ENCODE assay signal across 8 mouse cellular contexts in the genomic region with DNA sequence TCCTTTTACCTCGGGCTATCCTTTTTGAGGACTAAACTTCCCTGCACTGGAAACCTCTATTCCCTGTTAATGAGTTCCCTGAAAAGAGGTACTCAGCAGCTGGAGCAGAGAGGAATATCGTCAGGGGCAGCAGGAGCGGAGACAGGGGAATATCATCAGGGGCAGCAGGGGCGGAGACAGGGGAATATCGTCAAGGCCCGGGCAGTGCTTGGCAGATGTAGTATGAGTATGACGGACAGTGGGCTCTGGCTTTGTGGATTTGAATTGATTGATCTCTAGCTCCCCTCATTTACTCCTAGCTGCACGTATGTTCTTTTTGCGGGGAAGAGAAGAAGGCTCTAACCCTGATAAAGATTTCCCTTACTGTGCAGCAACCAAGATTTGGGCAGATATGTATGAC. TPM values are rescaled to one million over a fixed set of nuclear protein-coding genes. Genes with fewer than 3 reads are reported as not detected.
DNase-seq lines count a peak whose midpoint lies in the region; ATAC-seq lines count a peak whose summit lies in the region.

No protein-coding gene starts in this region.

- peaks cover 3% of the 10 kb centered on the region; the same call in 1 of the 2 replicates for H3K9me3 ChIP-seq in megakaryocyte, embryonic 14.5 days
- H3K9me3 ChIP-seq in intestine, embryonic 16.5 days (ENCODE audit: control insufficient read depth, low read length): no peaks in the 10 kb centered on the region
- H3K9me3 ChIP-seq in neural tube, embryonic 14.5 days (ENCODE audit: control insufficient read depth, low read length): no peaks in the 10 kb centered on the region

- H3K27me3 ChIP-seq in megakaryocyte, embryonic 14.5 days (replicated peaks): peaks cover 2% of the 10 kb centered on the region
- H3K27me3 ChIP-seq in intestine, embryonic 16.5 days (replicated peaks; ENCODE audit: control insufficient read depth, insufficient read depth, low read length): no peaks in the 10 kb centered on the region
- no peaks in the 10 kb centered on the region; the same call in 1 of the 2 replicates for H3K27me3 ChIP-seq in neural tube, embryonic 14.5 days (ENCODE audit: control insufficient read depth, insufficient read depth, low read length)

- H3K4me3 ChIP-seq in megakaryocyte, embryonic 14.5 days (replicated peaks): peak overlapping the region; percentile 99
- H3K4me3 ChIP-seq in intestine, embryonic 16.5 days (ENCODE audit: low read length): peak overlapping the region; percentile 96; the same call in 1 of the 2 replicates
- peak overlapping the region; percentile 94; the same call in 1 of the 2 replicates for H3K4me3 ChIP-seq in neural tube, embryonic 14.5 days (ENCODE audit: low read depth, low read length)

- peaks cover 17% of the 10 kb centered on the region for H3K36me3 ChIP-seq in megakaryocyte, embryonic 14.5 days (replicated peaks; ENCODE audit: low read length)
- no peaks in the 10 kb centered on the region for H3K36me3 ChIP-seq in intestine, embryonic 16.5 days (ENCODE audit: control insufficient read depth, insufficient read depth, low read length)
- 0 out of 2 replicates have a peak, but pooled peaks cover 3% of the 10 kb centered on the region for H3K36me3 ChIP-seq in neural tube, embryonic 14.5 days (ENCODE audit: control insufficient read depth, insufficient read depth, low read length)

- no peak for ATAC-seq in CD4-positive, CD25-positive, alpha-beta regulatory T cell, adult 4 months
- ATAC-seq in megakaryocyte, adult 5-6 weeks (ENCODE audit: poor library complexity, severe bottlenecking): no peak
- ATAC-seq in intestine, embryonic 16.5 days: no peak
- ATAC-seq in neural tube, embryonic 14.5 days (ENCODE audit: low read depth): peak; percentile 9; the same call in 1 of the 2 replicates

- peak overlapping the region; percentile 89 for H3K4me2 ChIP-seq in intestine, embryonic 16.5 days (ENCODE audit: low read depth, low read length)
- H3K4me2 ChIP-seq in neural tube, embryonic 14.5 days (ENCODE audit: low read depth, low read length): peak overlapping the region; percentile 93

- H3K9ac ChIP-seq in intestine, embryonic 16.5 days (ENCODE audit: low read depth, low read length): peak overlapping the region; percentile 82
- peak overlapping the region; percentile 90 for H3K9ac ChIP-seq in neural tube, embryonic 14.5 days (replicated peaks; ENCODE audit: low read depth, low read length)

- peak; percentile 7 for DNase-seq in CD4-positive, CD25-positive, alpha-beta regulatory T cell, adult 2 months (ENCODE audit: low read depth, low spot score)
- no peak for DNase-seq in urinary bladder, adult 2 months (ENCODE audit: low spot score)
- DNase-seq in spleen, postnatal 10 days (ENCODE audit: low spot score in 2 of 2): no peak

- H3K4me1 ChIP-seq in megakaryocyte, embryonic 14.5 days: peaks cover 29% of the 10 kb centered on the region
- peaks cover 15% of the 10 kb centered on the region for H3K4me1 ChIP-seq in intestine, embryonic 16.5 days (ENCODE audit: control insufficient read depth, insufficient read depth, low read length)
- H3K4me1 ChIP-seq in neural tube, embryonic 14.5 days (ENCODE audit: control insufficient read depth, insufficient read depth, low read length): peaks cover 15% of the 10 kb centered on the region

- WGBS in intestine, embryonic 16.5 days: 62% methylated on average over 9 of the region's 9 CpGs
- WGBS in neural tube, embryonic 14.5 days: 56% methylated on average over 9 of the region's 9 CpGs

- peak overlapping the region; percentile 99 for H3K27ac ChIP-seq in intestine, embryonic 16.5 days (ENCODE audit: low read length)
- H3K27ac ChIP-seq in neural tube, embryonic 14.5 days (ENCODE audit: low read depth, low read length): peak overlapping the region; percentile 84

RNA-seq across cellular contexts. Expression of a gene that starts 0.7 kb away (rescaled TPM):
- 1 to 10 TPM; 1.5 to 2.7 TPM for polyA plus RNA-seq in CD4-positive, CD25-positive, alpha-beta regulatory T cell, adult 4 months (2017; shearing (Covaris generic))
- polyA plus RNA-seq in megakaryocyte, embryonic 14.5 days (2012; ENCODE audit: insufficient read depth, low replicate concordance): 17.0 and 22.3 TPM in 2 replicates
- 16.8 and 19.6 TPM in 2 replicates for total RNA-seq in megakaryocyte, adult 5-6 weeks (2015)
- total RNA-seq in megakaryocyte, adult 5-6 weeks (2017): 10.0 and 11.7 TPM in 2 replicates
- polyA plus RNA-seq in intestine, embryonic 16.5 days (2015; fragmentation: Nextera tagmentation; extraction: Ambion mirVana): 6.4 and 7.4 TPM in 2 replicates
- 9.7 and 11.4 TPM in 2 replicates for polyA plus RNA-seq in neural tube, embryonic 14.5 days (2014; fragmentation: Nextera tagmentation; extraction: Ambion mirVana)
- polyA plus RNA-seq in urinary bladder, adult 2 months (2012; rRNA removed): 9.7 and 10.3 TPM in 2 replicates

RNA-seq across cellular contexts. Expression of a gene that starts 1.3 kb away (rescaled TPM):
- 10 to 100 TPM; 30.8 to 38.4 TPM for polyA plus RNA-seq in CD4-positive, CD25-positive, alpha-beta regulatory T cell, adult 4 months (2017; shearing (Covaris generic))
- 37.8 and 55.4 TPM in 2 replicates for polyA plus RNA-seq in megakaryocyte, embryonic 14.5 days (2012; ENCODE audit: insufficient read depth, low replicate concordance)
- total RNA-seq in megakaryocyte, adult 5-6 weeks (2015): 50.9 and 54.3 TPM in 2 replicates
- total RNA-seq in megakaryocyte, adult 5-6 weeks (2017): 100 and 103 TPM in 2 replicates
- polyA plus RNA-seq in intestine, embryonic 16.5 days (2015; fragmentation: Nextera tagmentation; extraction: Ambion mirVana): 77.1 and 82.7 TPM in 2 replicates
- polyA plus RNA-seq in neural tube, embryonic 14.5 days (2014; fragmentation: Nextera tagmentation; extraction: Ambion mirVana): 29.8 and 30.2 TPM in 2 replicates
- 28.5 and 31.8 TPM in 2 replicates for polyA plus RNA-seq in urinary bladder, adult 2 months (2012; rRNA removed)

RNA-seq across cellular contexts. Expression of a gene that starts 44.3 kb away (rescaled TPM):
- 10 to 100 TPM; 21.2 to 22.1 TPM for polyA plus RNA-seq in CD4-positive, CD25-positive, alpha-beta regulatory T cell, adult 4 months (2017; shearing (Covaris generic))
- 1.1 TPM in 1 of 2 replicates, not detected in the other for polyA plus RNA-seq in megakaryocyte, embryonic 14.5 days (2012; ENCODE audit: insufficient read depth, low replicate concordance)
- total RNA-seq in megakaryocyte, adult 5-6 weeks (2015): 5.8 and 11.3 TPM in 2 replicates
- total RNA-seq in megakaryocyte, adult 5-6 weeks (2017): 15.9 and 16.2 TPM in 2 replicates
- 13.0 and 15.5 TPM in 2 replicates for polyA plus RNA-seq in intestine, embryonic 16.5 days (2015; fragmentation: Nextera tagmentation; extraction: Ambion mirVana)
- polyA plus RNA-seq in neural tube, embryonic 14.5 days (2014; fragmentation: Nextera tagmentation; extraction: Ambion mirVana): 27.0 and 27.5 TPM in 2 replicates
- polyA plus RNA-seq in urinary bladder, adult 2 months (2012; rRNA removed): 15.0 TPM in 2 replicates
